Mouse (Mus musculus) hindbrain, embryonic 15.5 days (tissue): ENCODE data around the gene Retreg3. TPM values are rescaled to one million over a fixed set of nuclear protein-coding genes. Genes with fewer than 3 reads are reported as not detected.

Experiments
- ATAC-seq: fragments of 200-750 bp; cut with Nextera tagmentation; 2 replicates; pipeline ENCODE4 v1.8.0; 2017; ENCODE audit warnings: low read depth, moderate number of reproducible peaks, moderate TSS enrichment; ENCODE audit not compliant: low FRiP score
- H3K27ac ChIP-seq: fragments of 300-500 bp; sonication (generic); replicated peaks from 2 replicates; pipeline ENCODE4 v1.5.1; 2015; ENCODE audit warnings: mild to moderate bottlenecking, inconsistent platforms
- H3K27me3 ChIP-seq: fragments of 300-500 bp; sonication (generic); 2 replicates; pipeline ENCODE4 v1.6.1; 2015; ENCODE audit warnings: control low read depth, inconsistent platforms
- H3K36me3 ChIP-seq: fragments of 300-500 bp; sonication (generic); 2 replicates; pipeline ENCODE4 v1.6.1; 2015; ENCODE audit warnings: control low read depth, inconsistent platforms
- H3K4me1 ChIP-seq: fragments of 300-500 bp; sonication (generic); replicated peaks from 2 replicates; pipeline ENCODE4 v1.6.1; 2015; ENCODE audit warnings: control low read depth, inconsistent platforms
- H3K4me2 ChIP-seq: fragments of 300-500 bp; sonication (generic); 2 replicates; pipeline ENCODE4 v1.6.1; 2015; ENCODE audit warnings: moderate library complexity, mild to moderate bottlenecking, inconsistent platforms
- H3K4me3 ChIP-seq: fragments of 300-500 bp; sonication (generic); 2 replicates; pipeline ENCODE4 v1.5.1; 2015; ENCODE audit warnings: mild to moderate bottlenecking, inconsistent platforms
- H3K9ac ChIP-seq: fragments of 300-500 bp; sonication (generic); 2 replicates; pipeline ENCODE4 v1.6.1; 2015; ENCODE audit warnings: inconsistent platforms
- H3K9me3 ChIP-seq: fragments of 300-500 bp; sonication (generic); 2 replicates; pipeline ENCODE4 v1.6.1; 2016; ENCODE audit warnings: control low read depth, inconsistent platforms
- WGBS: fragments of 180-500 bp; shearing (Covaris S2); methylation state at CpG from one replicate; pipeline ENCODE4 v1.1.7; 2015; 5-methylcytosine and 5-hydroxymethylcytosine counted together
- polyA plus RNA-seq: library from polyadenylated mRNA; unstranded; fragments of >200 nt; fragmentation: Nextera tagmentation; extraction: Ambion mirVana; gene quantifications from 2 replicates; pipeline ENCODE4 v1.2.1, GENCODE M21; 2015

Retreg3 gene
- polyA plus RNA-seq, 1 experiment from 2014 or later = 25.5 TPM

DNA sequence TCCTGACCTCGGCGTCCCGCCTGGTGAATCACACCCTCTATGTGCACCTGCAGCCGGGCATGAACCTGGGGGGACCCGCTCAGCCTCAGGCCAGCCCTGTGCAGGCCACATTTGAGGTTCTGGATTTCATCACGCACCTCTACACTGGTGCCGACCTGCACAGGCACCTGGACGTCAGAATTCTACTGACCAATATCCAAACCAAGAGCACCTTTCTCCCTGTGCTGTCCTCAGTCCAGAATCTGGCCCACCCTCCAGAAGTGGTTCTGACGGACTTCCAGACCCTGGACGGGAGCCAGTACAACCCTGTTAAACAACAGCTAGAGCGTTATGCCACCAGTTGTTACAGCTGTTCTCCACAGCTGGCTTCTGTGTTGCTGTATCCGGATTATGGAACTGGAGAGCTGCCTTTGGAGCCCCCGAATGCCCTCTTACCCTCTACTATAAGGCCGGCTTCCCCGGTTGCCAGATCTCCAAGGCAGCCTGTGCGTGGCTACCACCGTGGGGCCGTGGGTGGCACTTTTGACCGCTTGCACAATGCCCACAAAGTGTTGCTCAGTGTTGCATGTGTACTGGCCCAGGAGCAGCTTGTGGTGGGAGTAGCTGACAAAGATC lies 36.5 kb downstream of the Retreg3 start:
- H3K27me3 ChIP-seq = peaks cover 28% of the 10 kb centered on the region
- H3K4me1 ChIP-seq = peaks cover 53% of the 10 kb centered on the region
- H3K9ac ChIP-seq = peak overlapping the region; percentile 78
- 31% methylated on average over 19 of the region's 19 CpGs for WGBS
- no peak for ATAC-seq
- H3K36me3 ChIP-seq = no peaks in the 10 kb centered on the region
- H3K9me3 ChIP-seq = no peaks in the 10 kb centered on the region
- H3K27ac ChIP-seq = peak overlapping the region; percentile 92
- peak overlapping the region; percentile 97 for H3K4me2 ChIP-seq
- H3K4me3 ChIP-seq = peak overlapping the region; percentile 62

DNA sequence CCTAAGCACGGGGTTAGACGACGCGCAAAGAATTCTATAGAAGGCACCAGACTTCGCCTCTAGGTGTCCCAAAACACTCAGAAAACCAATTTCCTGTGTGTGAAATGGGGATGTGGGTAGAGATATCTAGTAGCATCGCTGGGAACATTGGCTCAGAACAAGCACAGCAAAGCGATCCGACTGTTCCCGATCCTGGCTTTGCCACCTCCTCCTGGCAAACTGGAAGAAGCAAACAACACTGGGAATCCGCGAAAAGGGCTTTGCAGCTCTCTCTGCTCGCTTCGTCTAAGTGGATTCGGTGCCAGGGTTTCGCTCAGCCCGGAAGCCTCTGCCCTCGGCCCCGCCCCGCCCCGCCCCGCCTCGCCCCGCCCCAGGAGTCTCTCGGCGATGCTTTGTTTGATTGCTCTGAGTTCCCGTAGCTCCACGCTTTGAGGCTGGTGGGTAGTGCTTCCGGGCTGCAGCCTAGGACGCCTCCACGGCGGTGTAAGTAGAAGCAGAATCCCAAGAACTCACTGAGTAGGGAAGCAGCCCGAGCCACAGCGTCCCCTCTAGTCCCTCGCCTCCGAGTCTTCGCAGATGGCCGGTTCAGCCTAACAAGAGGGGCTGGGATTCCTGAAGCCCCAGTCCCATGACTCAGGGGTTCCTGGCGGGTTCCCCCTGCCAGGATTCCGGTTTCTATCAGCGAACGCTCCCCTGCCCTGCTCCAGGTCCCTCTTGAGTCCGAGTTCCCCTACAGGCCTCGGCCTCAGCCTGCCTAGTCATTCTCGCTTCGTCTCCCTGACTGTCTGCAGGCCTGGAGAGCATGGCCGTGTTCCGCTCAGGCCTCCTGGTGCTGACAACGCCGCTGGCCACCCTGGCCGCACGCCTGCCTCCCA lies 37.2 kb downstream of the Retreg3 start, which contains the start of gene Coasy:
TSS of gene Coasy (plus strand) at position 358 of the 875 bp plus-strand sequence.
- ATAC-seq = peak; percentile 90
- WGBS = under 1% methylated on average over 51 of the region's 51 CpGs
- H3K9ac ChIP-seq = peak within 1 kb of the TSS; percentile 78
- peaks cover 35% of the 10 kb centered on the region for H3K27me3 ChIP-seq
- peak within 1 kb of the TSS; percentile 62 for H3K4me3 ChIP-seq
- peak within 1 kb of the TSS; percentile 92 for H3K27ac ChIP-seq
- H3K9me3 ChIP-seq = no peaks in the 10 kb centered on the region
- peak within 1 kb of the TSS; percentile 97 for H3K4me2 ChIP-seq
- H3K4me1 ChIP-seq = peaks cover 45% of the 10 kb centered on the region
- H3K36me3 ChIP-seq = no peaks in the 10 kb centered on the region

- no peak for ATAC-seq
- Histone ChIP-seq H3K4me2 (peak overlapping the region; percentile 97), H3K27me3 (peaks cover 43% of the 10 kb centered on the region), H3K4me1 (peaks cover 44% of the 10 kb centered on the region), H3K4me3 (peak overlapping the region; percentile 62), H3K27ac (peak overlapping the region; percentile 92), H3K9me3 (no peaks in the 10 kb centered on the region), H3K9ac (peak overlapping the region; percentile 39), H3K36me3 (no peaks in the 10 kb centered on the region)
- 4% methylated on average over 10 of the region's 10 CpGs for WGBS
Observed at GRCm38 (mm10) chr11:101081659-101082058, 38.0 kb downstream of the Retreg3 start.

DNA sequence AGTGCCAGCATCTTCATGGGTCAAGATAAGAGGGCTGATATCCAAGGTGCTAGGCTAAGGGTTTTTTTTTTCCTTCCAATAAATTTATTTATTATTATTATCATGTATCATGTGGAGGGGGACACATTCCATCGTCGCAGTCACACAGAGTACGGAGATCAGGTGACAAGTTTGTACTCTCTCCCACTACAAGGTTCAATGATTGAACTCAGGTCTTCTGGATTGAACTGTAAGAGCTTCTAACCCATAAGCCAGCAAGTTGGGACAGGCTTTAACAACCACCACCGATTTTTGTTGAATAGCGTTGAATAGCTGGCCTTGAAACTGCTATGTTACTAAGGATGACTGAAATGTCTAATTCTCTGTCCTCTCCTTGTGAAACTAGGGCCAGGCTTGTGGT lies 39.3 kb downstream of the Retreg3 start:
- H3K27me3 ChIP-seq = peaks cover 43% of the 10 kb centered on the region
- H3K9ac ChIP-seq = no peak overlapping the region
- H3K9me3 ChIP-seq = no peaks in the 10 kb centered on the region
- no peak overlapping the region for H3K27ac ChIP-seq
- H3K36me3 ChIP-seq = no peaks in the 10 kb centered on the region
- 60% methylated on average over 5 of the region's 5 CpGs for WGBS
- no peak overlapping the region for H3K4me3 ChIP-seq
- peaks cover 31% of the 10 kb centered on the region for H3K4me1 ChIP-seq
- no peak overlapping the region for H3K4me2 ChIP-seq
- no peak for ATAC-seq

GRCm38 (mm10) chr11:101079746-101080145 lies 39.9 kb downstream of the Retreg3 start:
- Histone ChIP-seq H3K9me3 (no peaks in the 10 kb centered on the region), H3K27ac (no peak overlapping the region), H3K36me3 (no peaks in the 10 kb centered on the region), H3K4me2 (peak overlapping the region; percentile 31), H3K4me1 (peaks cover 31% of the 10 kb centered on the region), H3K27me3 (peaks cover 43% of the 10 kb centered on the region), H3K4me3 (0 out of 2 replicates have a peak overlapping the region, but pooled peaks have one; percentile 7), H3K9ac (no peak overlapping the region)
- ATAC-seq = no peak
- 4% methylated on average over 27 of the region's 27 CpGs for WGBS

DNA sequence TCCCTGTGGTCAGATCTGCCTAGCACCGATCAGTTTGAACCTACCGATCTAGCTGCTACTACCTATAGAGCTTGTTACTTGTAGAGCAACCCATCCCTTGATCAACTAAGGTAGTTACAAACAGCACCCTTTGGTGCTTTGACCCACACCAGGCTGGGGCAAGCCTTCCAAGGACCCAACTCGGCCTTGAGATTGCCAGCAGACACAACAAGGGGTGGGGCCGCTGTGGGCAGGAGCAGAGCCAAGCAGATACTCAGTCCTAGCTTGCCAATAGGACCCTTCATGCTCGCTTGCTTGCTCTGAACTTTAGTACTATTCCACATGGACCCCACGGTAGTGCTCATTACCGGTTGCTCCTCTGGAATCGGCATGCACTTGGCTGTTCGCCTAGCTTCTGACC lies 41.6 kb downstream of the Retreg3 start, which contains the start of gene Hsd17b1:
TSS of gene Hsd17b1 (plus strand) at position 291 of the 400 bp plus-strand sequence.
- H3K4me2 ChIP-seq = no peak within 1 kb of the TSS
- no peak within 1 kb of the TSS for H3K4me3 ChIP-seq
- no peak for ATAC-seq
- no peak within 1 kb of the TSS for H3K9ac ChIP-seq
- no peaks in the 10 kb centered on the region for H3K9me3 ChIP-seq
- WGBS = 72% methylated on average over 9 of the region's 9 CpGs
- no peak within 1 kb of the TSS for H3K27ac ChIP-seq
- peaks cover 43% of the 10 kb centered on the region for H3K27me3 ChIP-seq
- H3K36me3 ChIP-seq = no peaks in the 10 kb centered on the region
- peaks cover 20% of the 10 kb centered on the region for H3K4me1 ChIP-seq

- H3K36me3 ChIP-seq = no peaks in the 10 kb centered on the region
- H3K4me1 ChIP-seq = peaks cover 20% of the 10 kb centered on the region
- no peak overlapping the region for H3K27ac ChIP-seq
- H3K4me2 ChIP-seq = no peak overlapping the region
- no peak overlapping the region for H3K9ac ChIP-seq
- WGBS = 82% methylated on average over 14 of the region's 14 CpGs
- H3K9me3 ChIP-seq = no peaks in the 10 kb centered on the region
- H3K4me3 ChIP-seq = no peak overlapping the region
- peaks cover 3% of the 10 kb centered on the region for H3K27me3 ChIP-seq
- no peak for ATAC-seq
Observed at GRCm38 (mm10) chr11:101071810-101072428, 47.8 kb downstream of the Retreg3 start.

DNA sequence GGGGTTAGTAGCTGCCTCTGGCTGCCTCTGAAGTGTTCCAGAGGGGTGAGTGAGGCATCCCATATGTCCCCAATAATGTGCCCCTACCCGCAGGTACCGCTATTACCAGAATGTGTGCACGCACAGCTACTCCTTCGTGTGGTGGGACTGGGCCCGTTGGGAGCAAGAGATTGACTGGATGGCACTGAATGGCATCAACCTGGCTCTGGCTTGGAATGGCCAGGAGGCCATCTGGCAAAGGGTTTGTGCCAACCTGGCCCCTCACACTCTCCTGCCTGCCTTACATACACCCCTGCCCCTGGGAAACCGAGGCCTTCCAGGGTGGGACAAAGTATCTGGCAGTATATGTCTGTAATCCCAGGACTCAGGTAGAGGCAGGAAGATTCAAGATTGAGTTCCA lies 48.7 kb downstream of the Retreg3 start:
- no peaks in the 10 kb centered on the region for H3K36me3 ChIP-seq
- 64% methylated on average over 6 of the region's 6 CpGs for WGBS
- peaks cover 24% of the 10 kb centered on the region for H3K4me1 ChIP-seq
- no peaks in the 10 kb centered on the region for H3K9me3 ChIP-seq
- no peaks in the 10 kb centered on the region for H3K27me3 ChIP-seq
- peak overlapping the region; percentile 66; the same call in 1 of the 2 replicates for H3K9ac ChIP-seq
- peak overlapping the region; percentile 80; the same call in 1 of the 2 replicates for H3K4me3 ChIP-seq
- peak; percentile 9; the same call in 1 of the 2 replicates for ATAC-seq
- H3K27ac ChIP-seq = no peak overlapping the region
- H3K4me2 ChIP-seq = peak overlapping the region; percentile 77

DNA sequence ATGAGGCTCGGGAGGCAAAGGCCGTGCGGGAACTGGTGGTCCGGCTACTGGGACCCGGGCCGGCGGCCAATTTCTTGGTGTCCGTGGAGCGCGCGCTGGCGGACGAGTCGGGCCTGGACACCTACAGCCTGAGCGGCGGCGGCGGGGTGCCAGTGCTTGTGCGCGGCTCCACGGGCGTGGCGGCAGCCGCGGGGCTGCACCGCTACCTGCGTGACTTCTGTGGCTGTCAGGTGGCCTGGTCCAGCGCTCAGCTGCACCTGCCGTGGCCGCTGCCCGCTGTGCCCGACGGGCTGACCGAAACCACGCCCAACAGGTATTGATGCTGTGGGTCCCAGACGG lies 49.5 kb downstream of the Retreg3 start:
- peak overlapping the region; percentile 85 for H3K27ac ChIP-seq
- peaks cover 24% of the 10 kb centered on the region for H3K4me1 ChIP-seq
- no peaks in the 10 kb centered on the region for H3K36me3 ChIP-seq
- peak overlapping the region; percentile 66 for H3K9ac ChIP-seq
- H3K4me3 ChIP-seq = peak overlapping the region; percentile 80
- under 1% methylated on average over 36 of the region's 36 CpGs for WGBS
- H3K4me2 ChIP-seq = peak overlapping the region; percentile 77
- peak; percentile 74 for ATAC-seq
- H3K9me3 ChIP-seq = no peaks in the 10 kb centered on the region
- no peaks in the 10 kb centered on the region for H3K27me3 ChIP-seq

DNA sequence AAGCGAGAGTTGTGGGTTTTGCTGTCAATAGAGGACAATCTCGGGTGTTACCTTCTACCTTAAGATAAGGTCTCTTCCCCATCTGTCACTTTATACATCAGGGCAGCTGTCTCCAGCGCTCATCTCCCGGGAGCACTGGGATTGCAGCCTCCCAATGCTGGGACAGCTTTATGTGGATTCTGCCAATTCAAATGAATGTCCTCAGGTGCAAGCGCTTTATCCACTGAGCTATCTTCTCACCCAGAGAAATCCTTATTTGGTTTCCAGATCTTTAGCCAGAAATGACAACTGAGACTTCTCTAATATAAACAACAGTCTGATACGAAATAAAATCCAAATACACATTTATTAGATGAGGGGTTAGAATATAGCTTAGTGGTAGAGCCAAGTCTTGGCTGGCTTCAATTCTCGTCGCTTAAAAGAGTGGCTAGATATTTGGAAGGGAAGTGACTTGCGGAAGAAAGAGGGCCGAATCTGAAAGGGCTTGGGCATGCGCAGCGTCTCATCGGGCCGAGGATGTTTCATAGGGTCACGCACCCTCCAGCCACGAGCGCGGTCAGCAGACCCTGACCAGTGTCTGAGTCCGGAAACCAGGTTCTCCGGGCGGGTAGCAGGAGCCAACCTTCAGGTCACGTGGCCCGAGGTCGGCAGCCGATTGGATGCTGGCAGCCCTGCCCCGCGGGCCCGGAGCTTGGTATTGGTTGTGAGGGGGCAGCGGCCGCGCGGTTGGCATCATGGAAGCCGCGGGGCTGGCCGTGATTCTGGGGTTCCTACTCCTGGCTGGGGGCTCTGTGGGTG lies 50.1 kb downstream of the Retreg3 start, which contains the start of gene Naglu:
TSS of gene Naglu (plus strand) at position 622 of the 798 bp plus-strand sequence.
- WGBS = 4% methylated on average over 35 of the region's 35 CpGs
- Histone ChIP-seq H3K4me3 (peak within 1 kb of the TSS; percentile 80), H3K4me1 (peaks cover 24% of the 10 kb centered on the region), H3K9me3 (no peaks in the 10 kb centered on the region), H3K9ac (peak within 1 kb of the TSS; percentile 66), H3K4me2 (peak within 1 kb of the TSS; percentile 77), H3K36me3 (no peaks in the 10 kb centered on the region), H3K27ac (peak within 1 kb of the TSS; percentile 85), H3K27me3 (no peaks in the 10 kb centered on the region)
- ATAC-seq = peak; percentile 89
